Mouse (Mus musculus): ENCODE measurements around the gene Adora1. TPM values are rescaled to one million over a fixed set of nuclear protein-coding genes. Genes with fewer than 3 reads are reported as not detected.
"Not testable (repeated sequence)": the region's sequence is repeated elsewhere in the genome, so short reads cannot be mapped to it uniquely, and the experiment has no call there.

Adora1 gene
- 10 to 100 TPM; 18.4 to 19.8 TPM for total RNA-seq (2021)

DNA sequence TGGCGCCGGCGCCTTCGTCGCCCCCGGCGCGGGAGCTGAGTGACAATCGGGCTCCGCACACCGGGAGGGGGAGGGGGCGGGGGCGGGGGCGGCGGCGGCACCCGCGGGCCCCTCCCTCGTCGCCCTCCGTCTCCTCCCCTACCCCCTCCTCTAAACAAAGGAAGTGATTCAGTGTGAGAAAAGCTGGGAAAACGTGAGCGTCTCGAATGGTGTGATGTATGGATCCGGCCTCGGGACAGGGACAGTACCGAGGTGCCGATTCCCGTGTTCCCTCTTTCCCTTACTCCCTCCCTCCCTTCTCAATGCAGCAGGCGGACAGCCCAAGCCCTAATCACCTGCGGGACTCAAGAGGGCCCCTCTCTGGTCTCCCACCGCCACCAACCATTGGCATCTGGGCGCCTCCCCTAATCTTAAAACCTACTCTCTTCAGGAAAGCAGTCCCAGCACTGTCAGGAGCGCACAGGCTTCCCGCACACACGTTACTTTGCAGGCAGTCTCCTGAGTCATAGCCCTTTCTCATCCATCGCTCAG, at the start of gene Adora1:
Gene Adora1 (minus strand): TSS at position 41 of the 531 bp plus-strand sequence.
- no peak for DNase-seq
- intact Hi-C loops (cut with DNase I) = no loop called here

GRCm38 (mm10) chr1:134283108-134283507, 47.9 kb upstream of the Adora1 start:
- DNase-seq = no peak
- intact Hi-C loops (cut with DNase I) = no loop called here

- DNase-seq = no peak
- intact Hi-C loops (cut with DNase I) = no loop called here
Observed at GRCm38 (mm10) chr1:134282342-134282741, 47.1 kb upstream of the Adora1 start.

- intact Hi-C loops (cut with DNase I) = no loop called here
- no peak for DNase-seq
Observed at GRCm38 (mm10) chr1:134281563-134281962, 46.3 kb upstream of the Adora1 start.

- intact Hi-C loops (cut with DNase I) = no loop called here
- no peak for DNase-seq
Observed at GRCm38 (mm10) chr1:134280174-134280573, 44.9 kb upstream of the Adora1 start.

- DNase-seq = no peak
- intact Hi-C loops (cut with DNase I) = no loop called here
Observed at GRCm38 (mm10) chr1:134276823-134277222, 41.6 kb upstream of the Adora1 start.

DNA sequence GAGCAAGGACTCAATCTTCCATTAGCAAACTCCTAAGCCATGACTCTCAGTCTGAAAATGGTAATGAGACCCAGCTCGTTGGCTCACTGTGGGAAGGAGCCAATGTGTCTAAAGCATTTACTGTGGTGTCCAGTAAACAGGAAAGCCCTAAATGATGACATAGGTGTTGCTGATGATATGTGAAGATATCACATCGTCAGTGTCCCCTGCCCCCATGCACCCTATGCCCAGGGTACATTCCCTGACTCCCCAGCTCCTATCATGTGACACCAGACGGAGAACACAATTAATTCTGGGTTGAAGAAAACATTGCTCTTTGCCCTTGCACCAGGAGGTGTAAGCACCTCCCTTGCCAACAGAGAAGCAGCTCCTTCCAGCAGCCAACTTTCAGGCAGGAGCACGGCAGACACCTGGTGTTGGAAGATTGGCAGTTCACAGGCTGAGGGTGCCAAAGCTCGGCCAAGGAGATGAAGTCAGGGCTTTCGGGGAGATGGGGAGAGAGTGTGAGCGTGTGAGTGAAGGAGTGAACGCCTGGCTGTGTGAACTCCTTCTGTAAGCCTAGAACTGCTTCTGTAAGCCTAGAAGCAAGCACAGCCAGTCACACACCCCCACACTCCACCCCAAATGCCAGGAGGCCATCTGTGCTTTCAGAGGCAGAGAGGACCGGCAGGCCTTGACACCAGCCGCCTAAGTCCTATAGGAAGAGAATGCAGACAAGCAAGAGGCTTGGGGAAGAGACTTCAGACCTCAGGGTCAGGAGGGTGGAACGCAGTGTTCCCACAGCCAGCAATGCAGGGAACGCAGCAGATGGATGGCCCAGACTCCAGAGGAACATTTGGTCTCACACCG, 40.6 kb upstream of the Adora1 start:
- intact Hi-C loops (cut with DNase I) = no loop called here

GRCm38 (mm10) chr1:134274483-134274920, 39.3 kb upstream of the Adora1 start:
- no peak for DNase-seq
- intact Hi-C loops (cut with DNase I) = no loop called here

More for the DNA sequence above, 40.6 kb upstream of the Adora1 start:
- peak in 1 of 2 experiments; percentile 18 for DNase-seq

DNA sequence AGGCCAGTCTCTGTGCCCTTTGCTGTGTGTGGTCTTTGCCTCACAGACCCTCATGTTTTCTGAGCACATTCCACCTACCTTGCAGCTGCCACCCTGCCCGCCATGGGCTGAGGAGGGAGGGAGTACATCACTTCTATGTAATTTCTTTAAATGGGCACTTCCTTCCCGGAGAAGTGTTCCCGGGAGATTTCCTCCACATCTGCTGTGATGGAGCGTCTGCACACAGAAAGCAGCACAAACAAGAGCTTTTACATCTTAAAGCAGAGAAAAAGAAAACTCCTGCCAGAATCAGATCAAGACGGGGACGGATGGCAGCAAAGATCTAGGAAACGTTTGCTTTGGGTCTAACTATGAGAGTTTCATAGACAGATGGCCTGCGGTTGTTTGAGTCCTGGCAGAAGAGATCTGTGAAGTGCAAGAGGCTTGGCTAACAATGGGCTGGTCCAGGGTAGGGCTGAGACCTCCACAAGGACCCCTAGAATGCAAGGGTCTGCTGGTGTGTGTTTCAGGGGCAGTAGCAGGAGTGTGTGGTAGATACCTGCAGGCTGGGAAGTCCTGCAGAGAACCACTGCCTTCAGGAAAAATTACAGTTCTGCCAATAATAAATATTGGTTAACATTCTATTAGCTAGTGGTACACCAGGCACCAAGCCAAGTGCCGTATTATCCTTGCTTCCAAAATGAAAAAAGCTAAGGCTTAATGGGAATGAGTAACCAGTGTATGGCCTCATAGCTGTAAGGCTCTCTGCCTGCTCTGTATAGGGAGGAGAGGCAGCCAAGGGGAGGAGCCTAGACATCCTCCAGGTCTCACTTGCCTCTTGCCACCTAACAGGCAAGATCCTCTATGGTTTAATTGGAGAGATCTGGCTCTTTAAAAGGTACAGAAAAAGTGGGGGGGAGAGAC, 38.5 kb upstream of the Adora1 start:
- intact Hi-C loops (cut with DNase I) = no loop called here
- no peak for DNase-seq

- no peak for DNase-seq
- intact Hi-C loops (cut with DNase I) = no loop called here
Observed at GRCm38 (mm10) chr1:134272754-134273250, 37.6 kb upstream of the Adora1 start.

DNA sequence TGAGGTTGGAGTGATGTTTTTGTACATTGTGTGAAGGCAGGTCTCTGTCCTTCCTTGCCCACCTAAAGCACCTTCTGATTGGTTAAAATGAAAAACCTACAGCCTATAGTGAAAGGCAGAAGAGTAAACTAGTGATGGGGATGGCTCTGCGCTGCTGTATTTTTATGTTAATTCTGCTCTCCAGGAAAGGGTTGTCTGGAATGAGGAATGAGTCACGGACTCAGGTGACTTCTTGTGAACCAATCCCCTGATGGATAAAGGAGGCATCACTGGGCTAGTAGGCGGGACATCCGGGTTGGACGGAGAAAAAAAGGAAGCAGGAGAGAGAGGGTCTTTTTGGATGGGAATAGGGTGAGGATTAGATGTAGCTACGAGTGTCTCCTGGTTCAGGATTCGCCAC, 34.8 kb upstream of the Adora1 start:
- intact Hi-C loops (cut with DNase I) = no loop called here
- DNase-seq = no peak

DNA sequence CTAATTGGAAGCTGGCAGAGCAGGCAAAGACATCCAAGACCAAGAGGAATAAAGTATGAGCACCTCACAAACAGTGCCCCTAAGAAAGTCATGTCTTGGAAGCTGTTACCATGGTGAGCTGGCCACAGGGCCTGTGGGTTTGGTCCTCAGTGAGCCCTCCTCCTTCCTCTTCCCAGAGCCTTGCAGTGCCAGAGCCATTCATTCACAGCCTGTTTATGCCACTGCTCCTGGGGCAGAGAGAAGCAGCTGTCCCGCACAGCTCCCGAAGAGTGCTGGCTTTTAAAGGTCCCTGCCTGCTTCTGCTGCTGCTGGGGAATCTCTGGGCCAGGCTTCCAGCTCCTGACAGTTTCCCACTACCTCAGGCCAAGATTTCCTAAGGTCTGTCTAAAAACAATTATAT, 30.6 kb upstream of the Adora1 start:
- intact Hi-C loops (cut with DNase I) = no loop called here
- DNase-seq = no peak

GRCm38 (mm10) chr1:134264341-134264740, 29.1 kb upstream of the Adora1 start:
- intact Hi-C loops (cut with DNase I) = no loop called here
- DNase-seq = no peak

- DNase-seq; intact Hi-C loops (cut with DNase I): not testable (repeated sequence)
Observed at GRCm38 (mm10) chr1:134249681-134250080, 14.4 kb upstream of the Adora1 start.

GRCm38 (mm10) chr1:134246590-134246989, 11.4 kb upstream of the Adora1 start:
- peak in 1 of 2 experiments; percentile 32 for DNase-seq

DNA sequence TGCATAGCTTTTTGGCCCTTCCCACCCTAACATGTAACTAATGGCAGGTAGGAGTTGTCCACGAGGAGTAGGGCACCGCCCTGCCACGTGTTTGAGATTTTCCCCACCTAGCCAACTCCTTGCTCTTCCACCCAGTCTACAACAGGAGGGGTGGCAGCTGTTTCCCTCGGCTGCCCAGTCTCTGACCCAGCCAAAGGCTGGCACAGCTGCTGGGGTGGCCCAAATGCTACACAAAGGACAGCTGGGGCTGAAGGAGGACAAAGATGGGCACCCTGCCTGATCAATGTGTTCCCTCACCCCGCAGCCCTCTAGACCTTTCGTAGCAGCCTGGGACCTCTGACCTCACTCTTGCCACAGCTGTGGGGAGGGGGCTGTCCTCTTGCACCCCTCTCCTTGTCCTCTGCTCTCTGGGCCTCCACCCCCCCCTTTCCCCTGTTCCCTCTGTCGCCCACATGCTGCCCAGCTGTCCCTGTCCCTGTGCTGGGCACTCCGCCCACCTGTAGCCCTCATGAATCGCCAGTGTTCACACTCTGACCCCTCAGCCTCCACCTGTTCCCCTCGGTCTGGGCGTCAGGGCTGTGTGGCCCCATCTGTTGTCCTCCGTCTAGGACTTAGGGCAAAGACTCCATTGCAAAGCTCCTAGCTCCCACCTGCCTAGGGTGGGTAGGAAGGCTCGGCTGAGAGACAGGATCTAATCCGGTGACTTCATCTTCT, 9.9 kb upstream of the Adora1 start:
- no peak for DNase-seq
- intact Hi-C loops (cut with DNase I) = loop anchor here (2.0 kb wide), 1 partner anchor 78 kb away; no protein-coding TSS in a partner anchor

More at GRCm38 (mm10) chr1:134246590-134246989, 11.4 kb upstream of the Adora1 start:
- intact Hi-C loops (cut with DNase I) = no loop called here

GRCm38 (mm10) chr1:134243948-134244914, 9.0 kb upstream of the Adora1 start:
- intact Hi-C loops (cut with DNase I) = loop anchor here (1.0 to 5.0 kb wide), 5 partner anchors 48 to 192 kb away; no protein-coding TSS in a partner anchor

DNA sequence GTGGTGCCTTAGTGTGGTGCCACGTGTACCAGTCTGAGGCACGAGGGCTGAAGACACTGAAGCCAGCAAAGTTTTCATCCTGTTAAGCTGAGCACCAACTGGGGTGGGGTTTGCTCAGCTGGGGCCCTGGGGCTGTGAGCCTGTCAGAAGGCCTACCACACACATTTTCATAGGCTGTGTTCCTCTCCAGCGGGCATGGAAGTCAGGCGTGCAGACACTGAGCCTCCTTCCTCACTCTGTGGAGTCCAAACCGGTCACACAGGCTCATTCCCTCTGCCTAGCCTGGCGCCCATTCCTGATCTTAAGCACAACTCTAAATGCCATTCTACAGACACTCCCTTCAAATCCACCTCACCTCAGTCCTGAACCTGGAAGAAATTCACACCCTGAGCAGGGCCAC, 8.3 kb upstream of the Adora1 start:
- intact Hi-C loops (cut with DNase I) = loop anchor here (5.0 kb wide), 1 partner anchor 191 kb away; no protein-coding TSS in a partner anchor
- no peak for DNase-seq

More at GRCm38 (mm10) chr1:134243948-134244914, 9.0 kb upstream of the Adora1 start:
- DNase-seq = peak; percentile 90 to 93

DNA sequence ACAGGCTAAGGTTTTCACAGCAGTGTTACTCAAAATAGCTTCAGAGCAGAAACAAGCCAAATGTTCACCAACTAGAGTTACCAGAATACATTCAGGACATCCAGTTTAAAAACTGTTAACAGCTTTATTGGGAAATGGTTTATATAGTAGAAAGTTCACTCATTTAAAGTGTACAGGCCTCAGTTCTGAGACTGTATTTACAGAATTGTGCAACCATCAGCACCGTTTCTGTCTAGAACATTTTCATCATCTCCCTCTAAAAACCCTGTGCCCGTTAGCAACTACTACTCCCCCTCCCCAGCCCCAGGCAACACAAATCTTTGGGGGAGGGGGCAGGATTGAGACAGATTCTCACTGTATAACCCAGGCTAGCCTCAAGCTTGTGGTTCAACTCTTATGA, 7.1 kb upstream of the Adora1 start:
- DNase-seq = no peak
- intact Hi-C loops (cut with DNase I) = loop anchor here (5.0 kb wide), 1 partner anchor 190 kb away; no protein-coding TSS in a partner anchor

Measured in heart, postnatal 36 days (tissue).